Mouse (Mus musculus) CH12.LX (cell line): Measurements from ENCODE around the gene Kmt5a. TPM values are rescaled to one million over a fixed set of nuclear protein-coding genes. Genes with fewer than 3 reads are reported as not detected.

Experiments used
- DNase-seq: peaks from one replicate; pipeline ENCODE4 v3.0.0-alpha.2; 2013; ENCODE audit errors: extremely low read depth
- H3K27ac ChIP-seq: 2 replicates; pipeline ENCODE4 v1.5.1; 2012; ENCODE audit warnings: low read depth, mild to moderate bottlenecking, control low read depth, moderate library complexity; ENCODE audit not compliant: insufficient read depth
- H3K27me3 ChIP-seq: replicated peaks from 2 replicates; pipeline ENCODE3; 2012; ENCODE audit warnings: inconsistent platforms
- H3K36me3 ChIP-seq, 2 experiments: replicated peaks in 1 of 2; 2 replicates each; pipeline versions ENCODE3 to v1.6.1; 2012; ENCODE audit warnings: inconsistent platforms in 1 of 2, low read length in 1 of 2, mild to moderate bottlenecking in 1 of 2, mixed read lengths in 1 of 2, moderate library complexity in 1 of 2; ENCODE audit not compliant: control insufficient read depth in 1 of 2, insufficient read depth in 1 of 2
- H3K4me1 ChIP-seq, 2 experiments: 2 replicates each; pipeline ENCODE4 v1.6.1; 2012; ENCODE audit warnings: inconsistent platforms in 1 of 2, moderate library complexity in 1 of 2; ENCODE audit not compliant: insufficient read depth in 2 of 2, control insufficient read depth in 1 of 2
- H3K4me2 ChIP-seq: 2 replicates; pipeline ENCODE4 v1.6.1; 2012; ENCODE audit warnings: low read depth, mild to moderate bottlenecking, control low read depth; ENCODE audit not compliant: poor library complexity, insufficient read depth, severe bottlenecking
- H3K4me3 ChIP-seq, 3 experiments: fragments of 150-350 bp in 1 of 3; sonication (generic) in 1 of 3; replicated peaks in 1 of 3; 2 replicates each; pipeline versions ENCODE3 to v1.5.1; 2011 to 2012; ENCODE audit warnings: low read depth in 2 of 3, low read length in 2 of 3, mild to moderate bottlenecking in 2 of 3, moderate library complexity in 2 of 3, control low read depth in 1 of 3, improper control_type of control experiment in 1 of 3, inconsistent platforms in 1 of 3, mixed read lengths in 1 of 3; ENCODE audit not compliant: poor library complexity in 1 of 3
- H3K79me2 ChIP-seq: replicated peaks from 2 replicates; pipeline ENCODE4 v1.6.1; 2012; ENCODE audit warnings: mild to moderate bottlenecking, moderate library complexity; ENCODE audit not compliant: control insufficient read depth, poor library complexity, insufficient read depth, severe bottlenecking; ENCODE audit errors: extremely low read depth
- H3K9ac ChIP-seq: 2 replicates; pipeline ENCODE4 v1.6.1; 2012; ENCODE audit warnings: low read depth, mild to moderate bottlenecking, control low read depth, moderate library complexity; ENCODE audit not compliant: insufficient read depth
- H3K9me3 ChIP-seq: replicated peaks from 2 replicates; pipeline ENCODE3; 2012; ENCODE audit warnings: low read length, inconsistent platforms, mixed read lengths
- CHD2 ChIP-seq: IDR thresholded peaks from 2 replicates; pipeline ENCODE4 v1.6.1; 2011; ENCODE audit warnings: low read length, improper control_type of control experiment
- CTCF ChIP-seq, 2 experiments: IDR thresholded peaks in 1 of 2; conservative IDR thresholded peaks in 1 of 2; 2 replicates each; pipeline ENCODE4 v1.5.1; 2011 to 2012; ENCODE audit warnings: low read depth in 2 of 2, low read length in 2 of 2, improper control_type of control experiment in 1 of 2, inconsistent platforms in 1 of 2, mild to moderate bottlenecking in 1 of 2, moderate library complexity in 1 of 2
- GABPA ChIP-seq: IDR thresholded peaks from 2 replicates; pipeline ENCODE4 v1.6.1; 2012; ENCODE audit warnings: low read depth, low read length, improper control_type of control experiment, inconsistent platforms; ENCODE audit not compliant: insufficient replicate concordance
- HCFC1 ChIP-seq: IDR thresholded peaks from 2 replicates; pipeline ENCODE4 v1.6.1; 2012; ENCODE audit warnings: low read depth, mild to moderate bottlenecking, inconsistent platforms, low read length, improper control_type of control experiment
- IRF4 ChIP-seq: IDR thresholded peaks from 2 replicates; pipeline ENCODE4 v1.6.1; 2014; ENCODE audit warnings: low read depth, mild to moderate bottlenecking, inconsistent platforms, low read length, improper control_type of control experiment
- JUND ChIP-seq: conservative IDR thresholded peaks from 2 replicates; pipeline ENCODE4 v1.6.1; 2011; ENCODE audit warnings: low read depth, low read length, improper control_type of control experiment
- MAFK ChIP-seq: IDR thresholded peaks from 2 replicates; pipeline ENCODE4 v1.6.1; 2011; ENCODE audit warnings: low read length, improper control_type of control experiment; ENCODE audit not compliant: insufficient replicate concordance
- MAX ChIP-seq: IDR thresholded peaks from 2 replicates; pipeline ENCODE4 v1.6.1; 2011; ENCODE audit warnings: low read length, improper control_type of control experiment
- NELFE ChIP-seq: IDR thresholded peaks from 2 replicates; pipeline ENCODE4 v1.6.1; 2011; ENCODE audit warnings: low read depth, low read length, improper control_type of control experiment
- NRF1 ChIP-seq: IDR thresholded peaks from 2 replicates; pipeline ENCODE4 v1.6.1; 2014; ENCODE audit warnings: low read depth, mild to moderate bottlenecking, inconsistent platforms, low read length, improper control_type of control experiment, moderate library complexity
- POLR2A ChIP-seq: IDR thresholded peaks from 2 replicates; pipeline ENCODE4 v1.6.1; 2011; ENCODE audit warnings: low read depth, mild to moderate bottlenecking, improper control_type of control experiment, low read length
- UBTF ChIP-seq: IDR thresholded peaks from 2 replicates; pipeline ENCODE4 v1.6.1; 2012; ENCODE audit warnings: low read depth, mild to moderate bottlenecking, inconsistent platforms, low read length, improper control_type of control experiment, moderate library complexity
- USF2 ChIP-seq: conservative IDR thresholded peaks from 2 replicates; pipeline ENCODE4 v1.6.1; 2011; ENCODE audit warnings: low read depth, low read length, improper control_type of control experiment
- ZC3H11A ChIP-seq: IDR thresholded peaks from 2 replicates; pipeline ENCODE4 v1.6.1; 2012; ENCODE audit warnings: low read depth, mild to moderate bottlenecking, inconsistent platforms, low read length, improper control_type of control experiment
- dilution Hi-C: fragments of 300-500 bp; cut with MboI; formaldehyde crosslinking; loops from 2 replicates; pipeline ENCODE4 v1.14.3; 2020; ENCODE audit warnings: low sequenced_read_pairs; ENCODE audit not compliant: extremely low pct_unique_long_range_greater_than_20kb, extremely low pct_ligation_motif_present
- in situ Hi-C: fragments of 300-500 bp; cut with MboI; formaldehyde crosslinking; loops from 3 replicates; pipeline ENCODE4 v1.14.3; 2019; ENCODE audit warnings: low sequenced_read_pairs, low pct_ligation_motif_present, low pct_unique_long_range_greater_than_20kb, mixed read lengths
- polyA plus RNA-seq: library from polyadenylated mRNA; unstranded; fragments of >175 nt; gene quantifications from 2 replicates; pipeline ENCODE4 v1.2.1, GENCODE M21; 2012; ENCODE audit warnings: low read depth; ENCODE audit not compliant: insufficient read length
- total RNA-seq, 2 experiments: library from RNA; depleted of rRNA; stranded (reverse); fragments of 300-350 nt in 1 of 2; fragments of >200 nt in 1 of 2; gene quantifications; 2 replicates each; pipeline ENCODE4 v1.2.3; 2012 to 2014

Kmt5a gene
- total and polyA plus RNA-seq, 3 experiments = 55.3 to 151 (median 62.8) TPM

DNA sequence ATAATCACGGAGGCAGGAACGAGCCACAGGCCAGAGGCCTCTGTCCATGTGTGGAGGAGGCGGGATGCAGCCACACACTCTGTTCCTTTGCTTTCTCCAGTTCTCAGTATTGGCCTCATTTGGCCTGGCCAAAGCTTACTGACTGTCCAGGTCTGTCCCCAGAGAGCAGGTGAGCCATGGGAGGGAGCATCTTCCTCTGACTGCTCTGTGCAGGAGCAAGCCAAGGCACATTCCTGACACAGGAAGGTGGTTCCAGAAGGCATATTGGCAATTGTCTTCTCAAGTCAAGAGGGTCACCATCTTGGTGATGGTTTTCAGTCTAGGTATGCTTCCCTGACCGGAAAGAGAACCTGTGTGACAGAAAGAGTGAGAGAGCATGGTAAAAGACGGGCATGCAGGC lies 23.7 kb downstream of the Kmt5a start:
- Histone ChIP-seq H3K4me2 (no peak overlapping the region), H3K4me1 (peaks cover 5 to 50% of the 10 kb centered on the region in 2 experiments), H3K27me3 (no peaks in the 10 kb centered on the region), H3K9me3 (peaks cover 3% of the 10 kb centered on the region), H3K36me3 (peaks cover 87 to 88% of the 10 kb centered on the region in 2 experiments), H3K27ac (no peak overlapping the region), H3K9ac (no peak overlapping the region), H3K79me2 (peaks cover 26% of the 10 kb centered on the region), H3K4me3 (no peak overlapping the region)
- TF ChIP-seq GABPA (no peak), MAFK (no peak), JUND (no peak), HCFC1 (no peak), IRF4 (no peak), USF2 (no peak), CHD2 (no peak), ZC3H11A (no peak), CTCF (conservative IDR thresholded peaks at IDR 0.05 in 1 of 2, IDR thresholded peaks at IDR 0.05 in 1 of 2; ENCODE audit: low read depth in 2 of 2, low read length in 2 of 2) (no peak), NRF1 (no peak), MAX (no peak), UBTF (no peak)
- in situ Hi-C loops = no loop called here
- dilution Hi-C loops = no loop called here
- no peak for DNase-seq

DNA sequence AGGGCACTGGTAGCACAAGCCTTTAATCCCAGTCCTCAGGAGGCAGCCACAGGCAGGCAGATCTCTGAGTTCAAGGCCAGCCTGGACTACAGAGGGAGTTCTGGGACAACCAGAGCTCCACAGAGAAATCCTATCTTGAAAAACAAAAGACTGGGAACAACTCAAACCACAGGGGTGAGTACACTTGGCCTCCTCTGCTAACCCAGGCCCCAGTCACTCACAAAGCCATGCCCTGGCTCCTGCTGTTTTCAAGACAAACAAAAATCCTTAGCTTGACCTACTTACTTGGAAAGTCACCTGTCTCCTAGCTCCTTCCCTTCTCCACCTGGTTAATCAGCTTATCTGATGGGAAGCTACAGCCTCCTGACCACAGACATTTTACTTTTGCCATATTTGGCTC lies 25.2 kb downstream of the Kmt5a start:
- no peak for DNase-seq
- Histone ChIP-seq H3K4me2 (no peak overlapping the region), H3K36me3 (peaks cover 87 to 89% of the 10 kb centered on the region in 2 experiments), H3K4me3 (no peak overlapping the region), H3K9me3 (peaks cover 3% of the 10 kb centered on the region), H3K4me1 (peaks cover 14 to 52% of the 10 kb centered on the region in 2 experiments), H3K79me2 (peaks cover 41% of the 10 kb centered on the region), H3K27ac (peak overlapping the region; percentile 21; the same call in 1 of the 2 replicates), H3K27me3 (no peaks in the 10 kb centered on the region), H3K9ac (no peak overlapping the region)
- in situ Hi-C loops (no loop called here), dilution Hi-C loops (no loop called here)
- TF ChIP-seq NELFE (no peak), POLR2A (0 out of 2 replicates have a peak, but pooled peaks have one; percentile 13)

DNA sequence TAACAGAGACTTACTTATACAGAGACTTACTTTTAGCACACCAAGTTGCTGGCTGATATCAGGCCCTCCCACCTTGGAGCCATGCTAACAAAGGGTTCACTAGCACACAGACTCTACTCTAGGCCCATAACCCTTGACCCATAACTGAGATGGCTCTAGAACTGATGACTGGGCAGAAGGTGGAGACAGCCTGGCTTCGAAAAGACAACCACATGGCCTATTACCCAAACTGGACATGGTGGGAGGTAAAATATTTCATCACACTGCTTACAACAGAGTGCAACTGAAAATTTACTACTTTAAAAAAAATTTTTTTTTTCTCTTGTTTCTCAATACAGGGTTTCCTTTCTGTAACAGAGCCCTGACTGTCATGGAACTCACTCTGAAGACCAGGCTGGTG lies 28.0 kb downstream of the Kmt5a start:
- peaks cover 81 to 85% of the 10 kb centered on the region in 2 experiments for H3K36me3 ChIP-seq
- TF ChIP-seq MAFK = no peak
- TF ChIP-seq HCFC1 = no peak
- no peak for TF ChIP-seq ZC3H11A
- TF ChIP-seq, all 38 proteins: peak for 0
- Histone ChIP-seq H3K79me2 (peaks cover 69% of the 10 kb centered on the region), H3K9me3 (peaks cover 7% of the 10 kb centered on the region), H3K4me1 (peaks cover 17 to 61% of the 10 kb centered on the region in 2 experiments), H3K4me2 (no peak overlapping the region), H3K27me3 (no peaks in the 10 kb centered on the region), H3K9ac (no peak overlapping the region), H3K4me3 (no peak overlapping the region), H3K27ac (0 out of 2 replicates have a peak overlapping the region, but pooled peaks have one; percentile 8)
- dilution Hi-C loops (no loop called here), in situ Hi-C loops (no loop called here)
- DNase-seq = no peak
